Comparison of ENCODE assay signal across 23 mouse cellular contexts in genomic region chr16:87728703-87729102, GRCm38 (mm10).
"Had no signal": no experiment of that assay in that cellular context is flagged by ENCODE, and none has a peak within 500 bp of the region (broad histone marks: within the 10 kb centered on the region; RNA-seq: fewer than 3 reads in every experiment).

No protein-coding gene starts in this region.

- H3K4me3 ChIP-seq: layer of hippocampus, adult 2 months; limb, embryonic 10.5 days; limb, embryonic 13.5 days; liver, embryonic 12.5 days; liver, embryonic 15.5 days; lung, embryonic 15.5 days; megakaryocyte, embryonic 14.5 days; midbrain, embryonic 10.5 days; midbrain, embryonic 13.5 days; myocyte; neural tube, embryonic 12.5 days; neural tube, embryonic 15.5 days had no signal

- DNase-seq: kidney, adult 2 months; layer of hippocampus, adult 9-11 months; liver; lung, adult 18-20 months; lung, postnatal 10 days; lung, postnatal 36 days; right cerebral cortex, adult 18-20 months; right cerebral cortex, postnatal 14 days; right cerebral cortex, postnatal 4 days had no signal

- H3K4me1 ChIP-seq: limb, embryonic 10.5 days; limb, embryonic 13.5 days; midbrain, embryonic 10.5 days; midbrain, embryonic 13.5 days; neural tube, embryonic 12.5 days had no signal

- H3K27ac ChIP-seq: kidney, postnatal 0 days; layer of hippocampus, adult 2 months; limb, embryonic 10.5 days; limb, embryonic 13.5 days; liver, embryonic 12.5 days; liver, embryonic 15.5 days; lung, embryonic 15.5 days; midbrain, embryonic 10.5 days; midbrain, embryonic 13.5 days; neural tube, embryonic 12.5 days; neural tube, embryonic 15.5 days; stomach, postnatal 0 days had no signal

- H3K27me3 ChIP-seq: limb, embryonic 13.5 days; liver, embryonic 12.5 days; liver, embryonic 15.5 days; lung, embryonic 15.5 days; megakaryocyte, embryonic 14.5 days; midbrain, embryonic 13.5 days; neural tube, embryonic 12.5 days; neural tube, embryonic 15.5 days had no signal
